Mouse (Mus musculus): ENCODE results near the gene Gm19668. TPM values are rescaled to one million over a fixed set of nuclear protein-coding genes. Genes with fewer than 3 reads are reported as not detected.

Gene Gm19668
- polyA plus RNA-seq (2012; rRNA removed; ENCODE audit: low replicate concordance) = not detected in 2 replicates

DNA sequence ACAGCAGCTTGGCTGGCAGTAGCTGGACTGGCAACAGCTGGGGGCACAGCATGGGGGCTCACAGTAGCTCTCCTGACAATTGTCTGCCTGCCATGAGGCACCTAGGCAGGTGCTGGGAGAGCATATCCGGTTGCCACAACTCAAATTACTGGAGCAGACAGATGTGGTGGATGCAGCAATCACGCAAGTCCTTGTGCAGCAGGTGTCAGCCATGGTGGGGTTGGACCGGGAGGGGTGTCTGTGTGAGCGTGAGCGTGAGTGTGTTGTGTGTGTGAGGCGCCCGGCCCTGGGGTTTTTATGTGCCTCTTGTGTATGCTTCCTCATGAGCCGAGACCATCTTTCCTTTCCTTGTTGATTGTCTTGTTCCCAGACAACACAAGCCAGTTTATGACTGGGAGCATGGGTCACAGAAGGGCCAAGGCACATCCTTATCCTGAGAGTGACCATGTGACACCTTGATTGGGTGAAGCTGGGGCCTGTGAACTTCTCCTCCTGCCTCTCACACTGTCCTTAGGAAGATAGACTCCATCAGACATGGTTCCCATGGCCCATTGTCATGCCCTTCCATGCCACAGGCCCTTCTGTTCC, at the start of gene Gm19668:
Gm19668 (minus strand) TSS at position 213 of the 588 bp plus-strand sequence.

GRCm38 (mm10) chr10:77846503-77846902, 47.6 kb upstream of the Gm19668 start, which contains the start of gene Gm36176:
Gene Gm36176, plus strand, starts transcription at chr10:77846803.

GRCm38 (mm10) chr10:77835647-77836046, 36.7 kb upstream of the Gm19668 start, which contains the start of gene Krtap10-10:
Gene Krtap10-10, plus strand, starts transcription at chr10:77835947.

GRCm38 (mm10) chr10:77826951-77827350, 28.0 kb upstream of the Gm19668 start, which contains the start of gene Krtap10-4:
Gene Krtap10-4, minus strand, starts transcription at chr10:77827095.

DNA sequence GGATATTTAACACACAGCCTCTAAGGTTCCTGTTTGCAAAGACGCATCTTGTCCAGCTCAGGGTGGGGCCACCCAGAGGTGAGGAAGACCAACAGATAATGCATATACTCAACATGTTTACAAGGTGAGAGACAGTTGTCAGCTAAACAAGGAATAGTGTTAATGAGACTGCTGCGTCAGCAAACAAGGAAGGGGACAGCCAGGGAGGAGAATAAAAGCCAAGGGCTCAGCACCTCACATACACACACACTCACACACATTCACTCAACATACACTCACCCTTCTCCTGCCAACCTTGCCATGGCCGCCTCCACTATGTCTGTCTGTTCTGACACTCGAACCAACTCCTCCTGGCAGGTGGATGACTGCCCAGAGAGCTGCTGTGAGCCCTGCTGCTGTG, 15.4 kb upstream of the Gm19668 start, which contains the start of gene Gm2696:
Gm2696 (plus strand) TSS at position 301 of the 400 bp plus-strand sequence.

DNA sequence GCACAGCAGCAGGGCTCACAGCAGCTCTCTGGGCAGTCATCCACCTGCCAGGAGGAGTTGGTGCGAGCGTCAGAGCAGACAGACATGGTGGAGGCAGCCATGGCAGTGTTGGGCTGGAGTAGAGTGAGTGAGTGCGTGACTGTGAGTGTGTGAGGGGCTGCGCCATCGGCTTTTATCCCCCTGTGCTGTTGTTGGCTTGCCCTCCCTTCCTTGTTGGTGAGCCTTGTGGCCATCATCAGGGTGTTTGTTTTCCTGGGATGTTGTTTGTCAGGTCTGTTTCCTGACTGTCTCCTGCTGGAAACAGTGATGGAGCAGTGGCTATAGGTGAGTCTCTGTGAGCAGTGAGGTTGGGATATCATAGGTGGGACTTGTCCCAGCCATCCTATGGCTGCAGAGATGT, 12.8 kb upstream of the Gm19668 start, which contains the start of gene Gm9507:
Gm9507 (minus strand) TSS at position 101 of the 400 bp plus-strand sequence.

GRCm38 (mm10) chr10:77794976-77795375, 4.0 kb downstream of the Gm19668 start, which contains the start of gene Gm9639:
Gene Gm9639, minus strand, starts transcription at chr10:77795076.

GRCm38 (mm10) chr10:77787876-77788275, 11.1 kb downstream of the Gm19668 start, which contains the start of gene Gm7137:
Gene Gm7137, minus strand, starts transcription at chr10:77788200.

DNA sequence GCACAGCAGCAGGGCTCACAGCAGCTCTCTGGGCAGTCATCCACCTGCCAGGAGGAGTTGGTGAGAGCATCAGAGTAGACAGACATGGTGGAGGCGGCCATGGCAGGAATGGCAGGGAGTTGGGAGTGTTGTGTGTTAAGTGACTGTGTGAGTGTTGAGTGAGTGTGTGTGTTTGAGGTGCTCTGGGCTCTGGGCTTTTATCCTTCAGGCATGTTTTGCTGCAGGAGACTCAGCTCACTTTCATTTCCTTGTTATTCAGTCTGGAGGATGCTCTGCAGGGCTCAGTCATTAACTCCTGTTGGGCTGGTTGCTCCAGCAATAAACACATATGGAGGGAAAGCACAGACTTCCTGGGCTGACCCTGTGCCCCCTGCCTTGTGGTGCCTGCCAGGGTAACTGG, 16.5 kb downstream of the Gm19668 start, which contains the start of gene Gm3250:
Gm3250 (minus strand) TSS at position 101 of the 400 bp plus-strand sequence.

GRCm38 (mm10) chr10:77776844-77777243, 22.1 kb downstream of the Gm19668 start, which contains the start of gene Gm7138:
Gene Gm7138, minus strand, starts transcription at chr10:77776944.

GRCm38 (mm10) chr10:77771225-77771624, 27.7 kb downstream of the Gm19668 start, which contains the start of gene Gm3238:
Gene Gm3238, minus strand, starts transcription at chr10:77771325.

GRCm38 (mm10) chr10:77759582-77759981, 39.4 kb downstream of the Gm19668 start, which contains the start of gene Gm3233:
Gene Gm3233, minus strand, starts transcription at chr10:77759682.

GRCm38 (mm10) chr10:77751254-77751653, 47.7 kb downstream of the Gm19668 start, which contains the start of gene Gm9736:
Gene Gm9736, minus strand, starts transcription at chr10:77751354.

Other genes starting within 250 kb of the Gm19668 start
- gene Pttg1ip, start 217.4 kb downstream of the Gm19668 start, polyA plus RNA-seq (2012; rRNA removed; ENCODE audit: low replicate concordance) = 99.6 and 136 TPM in 2 replicates
- 114 and 144 TPM in 2 replicates for gene Sumo3, start 193.0 kb downstream of the Gm19668 start, polyA plus RNA-seq (2012; rRNA removed; ENCODE audit: low replicate concordance)
- not detected in 2 replicates for gene Gm49325, start 192.9 kb downstream of the Gm19668 start, polyA plus RNA-seq (2012; rRNA removed; ENCODE audit: low replicate concordance)
- gene Ube2g2, start 176.9 kb downstream of the Gm19668 start, polyA plus RNA-seq (2012; rRNA removed; ENCODE audit: low replicate concordance) = 18.6 and 24.1 TPM in 2 replicates
- 0.19 and 0.56 TPM in 2 replicates for gene Tspear, start 112.6 kb downstream of the Gm19668 start, polyA plus RNA-seq (2012; rRNA removed; ENCODE audit: low replicate concordance)
- not detected in 2 replicates for gene Gm19402, start 108.4 kb downstream of the Gm19668 start, polyA plus RNA-seq (2012; rRNA removed; ENCODE audit: low replicate concordance)
- gene Gm9508, start 101.9 kb downstream of the Gm19668 start, polyA plus RNA-seq (2012; rRNA removed; ENCODE audit: low replicate concordance) = not detected in 2 replicates
- 1.1 TPM in 1 of 2 replicates, not detected in the other for gene Gm10272, start 92.5 kb downstream of the Gm19668 start, polyA plus RNA-seq (2012; rRNA removed; ENCODE audit: low replicate concordance)
- not detected in 2 replicates for gene Gm10024, start 87.7 kb downstream of the Gm19668 start, polyA plus RNA-seq (2012; rRNA removed; ENCODE audit: low replicate concordance)
- gene Gm10142, start 83.3 kb downstream of the Gm19668 start, polyA plus RNA-seq (2012; rRNA removed; ENCODE audit: low replicate concordance) = not detected in 2 replicates
- gene Krtap12-1, start 78.5 kb downstream of the Gm19668 start, polyA plus RNA-seq (2012; rRNA removed; ENCODE audit: low replicate concordance) = 0.43 TPM in 1 of 2 replicates, not detected in the other
- gene Gm10100, start 72.6 kb downstream of the Gm19668 start, polyA plus RNA-seq (2012; rRNA removed; ENCODE audit: low replicate concordance) = not detected in 2 replicates
- gene Gm18596, start 56.5 kb downstream of the Gm19668 start, polyA plus RNA-seq (2012; rRNA removed; ENCODE audit: low replicate concordance) = not detected in 2 replicates
- not detected in 2 replicates for gene Gm9736, start 47.8 kb downstream of the Gm19668 start, polyA plus RNA-seq (2012; rRNA removed; ENCODE audit: low replicate concordance)
- not detected in 2 replicates for gene Gm3233, start 39.5 kb downstream of the Gm19668 start, polyA plus RNA-seq (2012; rRNA removed; ENCODE audit: low replicate concordance)
- not detected in 2 replicates for gene Gm3238, start 27.8 kb downstream of the Gm19668 start, polyA plus RNA-seq (2012; rRNA removed; ENCODE audit: low replicate concordance)
- gene Gm7138, start 22.2 kb downstream of the Gm19668 start, polyA plus RNA-seq (2012; rRNA removed; ENCODE audit: low replicate concordance) = not detected in 2 replicates
- gene Gm3250, start 16.6 kb downstream of the Gm19668 start, polyA plus RNA-seq (2012; rRNA removed; ENCODE audit: low replicate concordance) = not detected in 2 replicates
- not detected in 2 replicates for gene Gm7137, start 10.9 kb downstream of the Gm19668 start, polyA plus RNA-seq (2012; rRNA removed; ENCODE audit: low replicate concordance)
- gene Gm9639, start 4.1 kb downstream of the Gm19668 start, polyA plus RNA-seq (2012; rRNA removed; ENCODE audit: low replicate concordance) = not detected in 2 replicates
- gene Gm9507, start 12.7 kb upstream of the Gm19668 start, polyA plus RNA-seq (2012; rRNA removed; ENCODE audit: low replicate concordance) = not detected in 2 replicates
- not detected in 2 replicates for gene Gm2696, start 15.5 kb upstream of the Gm19668 start, polyA plus RNA-seq (2012; rRNA removed; ENCODE audit: low replicate concordance)
- not detected in 2 replicates for gene Krtap10-4, start 28.0 kb upstream of the Gm19668 start, polyA plus RNA-seq (2012; rRNA removed; ENCODE audit: low replicate concordance)
- gene Krtap10-10, start 36.8 kb upstream of the Gm19668 start, polyA plus RNA-seq (2012; rRNA removed; ENCODE audit: low replicate concordance) = not detected in 2 replicates
- gene Gm36176, start 47.7 kb upstream of the Gm19668 start, polyA plus RNA-seq (2012; rRNA removed; ENCODE audit: low replicate concordance) = not detected in 2 replicates
- 0.27 TPM in 1 of 2 replicates, not detected in the other for gene Gm10318, start 53.7 kb upstream of the Gm19668 start, polyA plus RNA-seq (2012; rRNA removed; ENCODE audit: low replicate concordance)
- gene Gm3285, start 62.8 kb upstream of the Gm19668 start, polyA plus RNA-seq (2012; rRNA removed; ENCODE audit: low replicate concordance) = not detected in 2 replicates
- gene Lrrc3, start 103.4 kb upstream of the Gm19668 start, polyA plus RNA-seq (2012; rRNA removed; ENCODE audit: low replicate concordance) = 6.2 and 6.9 TPM in 2 replicates
- gene Trpm2, start 171.4 kb upstream of the Gm19668 start, polyA plus RNA-seq (2012; rRNA removed; ENCODE audit: low replicate concordance) = 1.3 and 2.2 TPM in 2 replicates
- 13.2 and 15.9 TPM in 2 replicates for gene 1810043G02Rik, start 179.4 kb upstream of the Gm19668 start, polyA plus RNA-seq (2012; rRNA removed; ENCODE audit: low replicate concordance)
- gene Pfkl, start 210.9 kb upstream of the Gm19668 start, polyA plus RNA-seq (2012; rRNA removed; ENCODE audit: low replicate concordance) = 31.3 and 60.7 TPM in 2 replicates
- 0.21 and 0.59 TPM in 2 replicates for gene Dnmt3l, start 242.8 kb upstream of the Gm19668 start, polyA plus RNA-seq (2012; rRNA removed; ENCODE audit: low replicate concordance)
- 0.36 and 0.49 TPM in 2 replicates for gene Aire, start 244.5 kb upstream of the Gm19668 start, polyA plus RNA-seq (2012; rRNA removed; ENCODE audit: low replicate concordance)